Mouse (Mus musculus): ENCODE results near the gene Taar7d. TPM values are rescaled to one million over a fixed set of nuclear protein-coding genes. Genes with fewer than 3 reads are reported as not detected.
A peak's percentile ranks its signal among the peaks of the same experiment; 100 is the strongest.
"Not testable (repeated sequence)": the region's sequence is repeated elsewhere in the genome, so short reads cannot be mapped to it uniquely, and the experiment has no call there.

Taar7d gene
- total RNA-seq (2021): not detected
- long read RNA-seq, experiment 1: 0 reads
- long read RNA-seq, experiment 2: 0 reads

GRCm38 (mm10) chr10:24026922-24027321, at the start of gene Taar7d:
TSS of gene Taar7d (plus strand) at chr10:24027222.
- no peak for DNase-seq

- DNase-seq: no peak
Measured at GRCm38 (mm10) chr10:23977958-23978357, 49.1 kb upstream of the Taar7d start.

GRCm38 (mm10) chr10:23978901-23979705, 47.9 kb upstream of the Taar7d start:
- peak; percentile 81 to 83 for DNase-seq

- no peak for DNase-seq
Measured at GRCm38 (mm10) chr10:23985546-23985945, 41.5 kb upstream of the Taar7d start, which contains the start of gene Taar6. TSS of gene Taar6 (minus strand) at chr10:23985646.

GRCm38 (mm10) chr10:23986419-23986818, 40.6 kb upstream of the Taar7d start:
- DNase-seq: no peak

- DNase-seq: no peak
Measured at GRCm38 (mm10) chr10:23993381-23993780, 33.6 kb upstream of the Taar7d start, which contains the start of gene Taar7a. TSS of gene Taar7a (minus strand) at chr10:23993481.

- no peak for DNase-seq
Measured at GRCm38 (mm10) chr10:23999639-24000038, 27.4 kb upstream of the Taar7d start, which contains the start of gene Taar7b. TSS of gene Taar7b (plus strand) at chr10:23999939.

GRCm38 (mm10) chr10:24006442-24006841, 20.6 kb upstream of the Taar7d start:
- no peak for DNase-seq

- no peak for DNase-seq
Measured at GRCm38 (mm10) chr10:24007034-24007433, 20.0 kb upstream of the Taar7d start.

- DNase-seq: no peak
Measured at GRCm38 (mm10) chr10:24008143-24008542, 18.9 kb upstream of the Taar7d start.

GRCm38 (mm10) chr10:24031347-24031746, 4.3 kb downstream of the Taar7d start:
- DNase-seq: no peak

- DNase-seq: no peak
Measured at GRCm38 (mm10) chr10:24037314-24037713, 10.3 kb downstream of the Taar7d start, which contains the start of gene Taar7e. TSS of gene Taar7e (plus strand) at chr10:24037614.

- DNase-seq: no peak
Measured at GRCm38 (mm10) chr10:24040120-24040869, 13.3 kb downstream of the Taar7d start.

- DNase-seq: no peak
Measured at GRCm38 (mm10) chr10:24049210-24049609, 22.2 kb downstream of the Taar7d start, which contains the start of gene Taar7f. TSS of gene Taar7f (plus strand) at chr10:24049510.

- DNase-seq: no peak
Measured at GRCm38 (mm10) chr10:24052039-24052438, 25.0 kb downstream of the Taar7d start.

GRCm38 (mm10) chr10:24058986-24059385, 32.0 kb downstream of the Taar7d start:
- DNase-seq: no peak

GRCm38 (mm10) chr10:24074751-24075150, 47.7 kb downstream of the Taar7d start:
- not testable (repeated sequence) for DNase-seq

GRCm38 (mm10) chr10:24076200-24076599, 49.2 kb downstream of the Taar7d start, which contains the start of gene Taar8a:
TSS of gene Taar8a (plus strand) at chr10:24076500.
- DNase-seq: not testable (repeated sequence)
